Mouse (Mus musculus): ENCODE measurements around the gene Ppp1r17. TPM values are rescaled to one million over a fixed set of nuclear protein-coding genes. Genes with fewer than 3 reads are reported as not detected.

The Ppp1r17 gene
- polyA plus RNA-seq (2017; shearing (Covaris generic)) = not detected

GRCm38 (mm10) chr6:56017291-56017994 lies at the start of gene Ppp1r17:
Gene Ppp1r17, plus strand, starts transcription at chr6:56017497.

Other genes starting within 250 kb of the Ppp1r17 start
- not detected for gene Itprid1, start 180.6 kb upstream of the Ppp1r17 start, polyA plus RNA-seq (2017; shearing (Covaris generic))